Mouse (Mus musculus) layer of hippocampus, adult 2 months (tissue): ENCODE measurements at regions not wholly inside any gene's neighbourhood (a gene's known extent, or its start where the extent isn't known, plus 50 kb on each side); places are given as distances from the start of the nearest gene placed in this dataset.

Experiments used
- DNase-seq, 2 experiments: peaks; one replicate each; pipeline ENCODE4 v3.0.0; 2022; ENCODE audit warnings: low spot score in 2 of 2
- H3K27ac ChIP-seq: fragments of 200-600 bp; 2 replicates; pipeline ENCODE4 v1.8.1; 2022
- H3K4me3 ChIP-seq: fragments of 200-600 bp; 2 replicates; pipeline ENCODE4 v1.8.1; 2022; ENCODE audit warnings: mild to moderate bottlenecking
- CTCF ChIP-seq: fragments of 200-600 bp; conservative IDR thresholded peaks from 2 replicates; pipeline ENCODE4 v1.8.1; 2022; ENCODE audit warnings: antibody characterized with exemption, mild to moderate bottlenecking, moderate library complexity

DNA sequence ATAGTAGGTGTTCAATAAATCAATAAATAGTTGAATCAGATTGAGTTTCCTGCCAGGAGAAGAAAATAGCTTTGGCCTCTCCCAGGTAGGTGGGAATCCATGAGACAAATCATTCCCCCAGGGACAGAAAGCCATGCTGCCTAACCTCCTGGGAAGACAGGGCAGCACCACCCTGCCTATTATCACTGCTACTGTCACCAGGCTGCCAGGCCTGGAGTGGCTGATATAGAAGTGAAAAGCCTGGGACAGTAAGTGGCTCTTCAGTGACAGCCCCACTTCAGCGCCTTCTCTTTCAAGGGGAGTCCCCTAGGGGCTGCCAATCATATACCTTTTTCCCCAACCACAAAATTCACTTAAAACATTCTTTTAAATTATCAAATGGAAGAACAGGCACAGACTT lies 275.4 kb upstream of the Plxna2 start:
- DNase-seq = no peak
- Histone ChIP-seq H3K27ac (no peak overlapping the region), H3K4me3 (no peak overlapping the region)
- no peak for TF ChIP-seq CTCF

DNA sequence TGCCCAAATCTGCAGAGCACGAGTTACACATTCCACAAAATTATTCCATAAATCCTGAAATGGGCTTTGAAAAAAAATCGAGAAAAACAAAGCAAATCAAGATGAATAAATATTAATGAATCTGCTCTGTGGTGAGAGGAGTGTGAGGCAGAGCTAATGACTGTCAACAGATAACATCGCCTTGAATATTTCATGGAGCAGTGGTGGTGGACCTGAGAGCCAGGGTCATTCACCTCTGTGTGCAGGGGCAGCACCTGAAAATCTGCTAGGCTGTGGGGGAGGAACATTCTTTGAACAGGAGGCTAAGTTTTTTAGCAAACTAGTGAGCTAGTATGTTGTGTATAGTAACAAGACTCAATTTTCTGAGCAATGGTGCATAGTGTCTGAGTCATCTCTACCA lies 276.3 kb upstream of the Plxna2 start:
- DNase-seq = no peak
- no peak overlapping the region for H3K27ac ChIP-seq
- TF ChIP-seq CTCF = no peak
- H3K4me3 ChIP-seq = no peak overlapping the region

DNA sequence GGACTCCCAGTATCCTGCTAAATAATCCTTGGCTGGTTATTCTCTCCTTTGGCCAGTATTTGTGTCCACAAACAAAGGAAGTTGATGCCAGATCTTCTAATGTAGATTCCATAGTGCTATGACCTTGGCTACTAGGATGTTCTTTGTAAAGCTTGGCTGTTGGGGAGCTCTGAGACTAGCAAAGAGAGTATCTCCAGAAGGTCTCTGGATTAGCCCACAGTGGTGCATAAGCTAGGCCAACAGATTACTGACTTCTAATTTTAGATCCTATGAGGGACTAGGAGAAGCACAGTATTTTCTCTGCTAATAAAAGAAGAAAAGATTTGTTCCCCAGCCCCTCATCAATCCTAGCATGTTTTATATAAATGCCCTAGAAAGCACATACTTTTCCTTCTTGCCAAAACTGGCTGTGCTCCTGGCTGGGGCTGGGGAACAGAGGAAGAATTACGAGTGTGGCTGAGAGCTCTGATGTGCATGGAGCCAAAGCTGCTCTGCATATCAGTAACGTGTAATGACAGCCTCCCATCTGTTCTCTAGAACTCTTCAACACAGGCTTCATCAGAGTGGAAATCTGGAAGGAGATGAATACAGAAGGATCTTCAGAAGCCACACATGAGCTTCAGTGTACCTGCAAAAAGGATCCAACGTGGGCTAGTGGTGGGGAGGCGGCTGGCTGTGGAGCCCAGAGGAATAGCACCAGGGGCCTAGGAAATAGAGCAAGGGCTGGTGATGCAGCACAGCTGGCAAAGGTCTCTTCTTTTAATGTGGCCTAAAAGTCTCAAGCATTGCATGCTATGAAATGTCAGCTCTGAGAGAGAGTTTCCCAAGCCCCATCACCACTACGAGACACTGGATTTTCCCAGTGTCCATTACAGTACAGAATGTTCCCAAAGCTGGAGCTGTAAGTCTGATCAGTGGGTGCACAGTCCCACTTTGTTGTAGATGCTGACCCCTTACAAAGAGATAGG lies 283.0 kb upstream of the Plxna2 start:
- Histone ChIP-seq H3K27ac (peak overlapping the region; percentile 91), H3K4me3 (no peak overlapping the region)
- no peak for TF ChIP-seq CTCF
- peak; percentile 57 to 84 for DNase-seq

DNA sequence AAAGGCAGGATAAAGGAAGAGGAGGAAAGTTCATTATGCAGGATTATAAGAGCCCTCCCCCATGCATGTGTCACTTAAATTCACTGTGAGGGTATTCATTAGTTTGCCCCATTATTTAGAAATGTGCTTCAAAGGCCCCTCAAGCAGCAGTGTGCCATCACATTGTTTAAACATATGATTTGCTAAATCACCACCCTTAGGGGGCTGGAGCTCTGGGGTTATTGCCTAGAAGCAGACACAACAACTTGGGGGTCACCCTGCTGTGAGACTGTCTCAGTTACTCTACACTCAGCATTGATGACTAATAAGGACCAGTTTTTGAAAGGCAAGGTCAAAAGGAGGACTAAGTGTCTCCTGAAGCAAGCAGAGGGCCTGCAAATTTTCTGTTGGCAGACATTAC lies 285.4 kb upstream of the Plxna2 start:
- TF ChIP-seq CTCF = no peak
- Histone ChIP-seq H3K4me3 (no peak overlapping the region), H3K27ac (no peak overlapping the region)
- DNase-seq = no peak

DNA sequence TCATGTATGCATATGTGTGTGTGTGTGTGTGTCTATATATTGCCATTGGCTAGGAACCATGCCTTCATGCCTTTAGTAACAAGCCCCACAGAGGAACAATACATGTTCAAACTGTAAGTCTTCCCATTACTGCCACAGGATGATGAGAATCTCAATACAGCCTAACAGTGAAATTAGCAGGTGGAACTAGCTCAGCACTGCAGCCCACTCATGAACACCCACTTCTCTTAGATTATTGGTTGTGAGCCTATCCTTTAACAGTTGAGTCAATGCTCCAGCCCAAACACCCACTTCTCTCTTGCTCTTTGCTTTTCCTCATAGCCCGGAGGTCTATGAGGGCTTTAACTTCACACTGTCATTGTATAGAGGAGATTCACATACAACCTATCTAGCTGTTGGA lies 287.5 kb upstream of the Plxna2 start:
- peak overlapping the region; percentile 73 for H3K27ac ChIP-seq
- TF ChIP-seq CTCF = no peak
- H3K4me3 ChIP-seq = no peak overlapping the region
- peak in 1 of 2 experiments; percentile 23 for DNase-seq

DNA sequence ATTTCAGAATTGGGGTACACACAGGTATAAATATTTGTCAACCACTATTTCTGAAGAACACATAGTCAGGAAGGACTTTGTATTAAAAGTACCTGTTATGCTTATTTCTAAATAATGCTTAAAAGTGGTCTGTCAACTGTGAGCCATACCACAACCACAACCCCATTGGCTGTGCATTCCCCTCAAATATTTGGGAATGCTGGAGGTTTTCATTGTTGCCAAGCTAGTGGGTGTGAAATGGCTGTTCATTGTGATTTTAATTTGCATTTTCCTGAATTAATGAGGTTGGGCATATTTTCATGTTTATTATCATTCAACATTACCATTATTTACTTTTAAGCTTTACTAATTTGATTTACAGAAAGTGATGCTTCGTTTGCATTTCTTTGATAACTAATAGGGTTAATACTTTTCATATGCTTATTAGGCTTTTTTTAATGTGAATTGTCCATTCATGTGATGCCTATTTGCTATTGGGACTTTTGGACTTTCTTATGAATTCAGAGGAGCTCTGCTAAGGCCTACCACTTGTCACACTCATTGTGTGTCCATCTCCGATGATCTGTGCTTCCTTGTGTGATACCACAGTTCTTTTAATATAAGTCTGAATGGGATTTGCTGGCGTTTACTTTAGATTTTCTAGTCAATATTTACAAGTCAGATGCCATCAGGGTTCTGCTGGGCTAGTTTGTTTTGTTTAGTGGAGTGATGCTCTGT lies 297.5 kb upstream of the Plxna2 start:
- Histone ChIP-seq H3K27ac (no peak overlapping the region), H3K4me3 (no peak overlapping the region)
- no peak for TF ChIP-seq CTCF
- no peak for DNase-seq

DNA sequence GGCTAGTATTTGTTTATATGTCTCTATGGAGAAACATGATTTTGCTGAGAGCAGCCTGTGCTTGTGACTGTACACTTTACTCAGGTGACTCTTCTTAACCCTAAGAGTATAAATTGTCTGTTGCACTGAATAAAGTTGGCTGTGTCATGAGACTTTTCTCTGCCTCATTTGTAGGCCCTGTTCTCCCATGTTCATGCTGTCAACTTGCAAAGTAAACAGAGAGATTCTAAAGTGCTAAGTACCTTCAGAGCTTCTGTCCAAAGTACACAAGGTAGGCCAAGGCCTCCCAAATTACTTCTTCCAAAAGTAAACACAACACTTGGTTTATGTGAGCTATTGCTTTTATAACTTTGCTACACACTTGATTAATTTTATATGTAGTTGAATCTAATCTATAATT lies 299.7 kb upstream of the Plxna2 start:
- H3K27ac ChIP-seq = no peak overlapping the region
- DNase-seq = no peak
- no peak overlapping the region for H3K4me3 ChIP-seq
- TF ChIP-seq CTCF = no peak

DNA sequence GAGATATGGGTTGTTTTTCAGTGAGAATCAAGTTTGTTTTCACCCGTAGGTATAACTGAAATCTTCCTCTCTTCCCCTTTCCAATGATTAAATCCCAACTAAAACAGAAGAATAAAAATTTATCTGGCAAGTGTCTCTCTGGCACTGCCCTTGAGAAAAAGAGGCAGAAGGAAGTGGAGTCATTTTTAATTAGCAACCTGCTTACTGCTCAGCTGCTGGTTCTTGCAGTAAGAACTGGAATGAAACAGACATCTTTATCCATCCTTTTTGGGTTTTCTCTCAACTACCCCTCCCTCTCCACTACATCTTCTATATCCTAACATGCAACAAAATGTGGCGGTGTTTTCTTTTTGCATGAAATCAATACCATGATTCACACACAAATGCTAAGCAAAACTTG lies 302.4 kb upstream of the Plxna2 start:
- peak overlapping the region; percentile 46 for H3K27ac ChIP-seq
- H3K4me3 ChIP-seq = no peak overlapping the region
- TF ChIP-seq CTCF = no peak
- DNase-seq = no peak

DNA sequence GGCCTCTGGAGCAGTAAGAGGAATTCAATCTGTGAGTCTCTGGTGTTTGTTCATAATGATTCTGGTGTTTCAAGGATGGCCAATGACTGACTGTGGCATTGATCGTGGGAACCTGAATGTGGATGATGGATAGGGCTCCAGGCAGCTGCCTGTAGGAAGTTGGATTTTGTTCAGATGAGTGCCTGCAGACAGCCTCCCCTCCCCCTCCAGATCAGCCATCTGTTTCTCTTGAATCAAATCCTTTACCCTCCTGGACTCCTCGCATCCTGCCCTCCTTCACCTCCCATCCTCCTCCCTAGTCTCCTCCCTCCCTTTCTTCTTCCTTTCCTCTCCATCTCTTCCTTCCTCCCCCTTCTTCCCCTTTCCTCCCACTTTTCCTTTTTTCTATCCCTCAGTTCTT lies 307.6 kb upstream of the Plxna2 start:
- Histone ChIP-seq H3K4me3 (no peak overlapping the region), H3K27ac (no peak overlapping the region)
- no peak for DNase-seq
- TF ChIP-seq CTCF = no peak

DNA sequence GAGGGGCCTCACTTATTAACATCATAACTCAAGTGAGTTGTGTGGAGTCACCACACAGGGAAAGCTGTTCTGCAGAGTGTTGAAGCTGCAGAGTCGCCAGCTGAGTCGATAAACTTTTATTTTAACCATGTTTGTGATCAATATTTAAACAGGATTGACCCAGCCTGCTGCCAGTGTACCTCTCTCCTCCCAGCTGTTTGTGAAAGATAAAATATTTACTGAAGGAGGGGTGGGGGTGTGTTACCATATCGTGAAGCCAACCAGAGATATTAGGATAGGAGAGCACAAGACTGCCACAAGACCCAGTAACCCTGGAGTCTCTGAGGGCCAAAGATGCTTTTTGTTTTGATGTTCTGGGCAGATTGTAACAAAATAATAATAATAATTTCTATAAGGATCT lies 309.4 kb upstream of the Plxna2 start:
- H3K4me3 ChIP-seq = no peak overlapping the region
- TF ChIP-seq CTCF = no peak
- no peak for DNase-seq
- no peak overlapping the region for H3K27ac ChIP-seq

DNA sequence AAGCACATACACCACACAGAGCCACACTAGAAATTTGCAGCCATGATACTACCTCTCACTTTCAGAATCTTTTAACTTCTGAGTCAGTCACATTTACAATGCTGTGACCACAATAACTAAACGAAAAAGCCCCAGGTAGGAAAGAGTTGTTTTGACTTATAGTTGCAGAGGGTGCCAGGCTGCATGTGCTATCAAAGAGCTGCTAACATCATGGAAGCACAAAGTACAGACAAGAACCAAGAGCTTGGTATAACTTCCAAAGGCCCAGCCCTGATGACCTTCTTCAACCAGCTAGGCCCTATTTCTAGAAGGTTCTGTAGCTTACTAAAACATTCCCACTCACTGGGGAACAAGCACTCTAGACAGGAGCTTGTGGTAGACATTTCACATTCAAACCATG lies 314.1 kb upstream of the Plxna2 start:
- no peak overlapping the region for H3K4me3 ChIP-seq
- H3K27ac ChIP-seq = no peak overlapping the region
- TF ChIP-seq CTCF = no peak
- no peak for DNase-seq

DNA sequence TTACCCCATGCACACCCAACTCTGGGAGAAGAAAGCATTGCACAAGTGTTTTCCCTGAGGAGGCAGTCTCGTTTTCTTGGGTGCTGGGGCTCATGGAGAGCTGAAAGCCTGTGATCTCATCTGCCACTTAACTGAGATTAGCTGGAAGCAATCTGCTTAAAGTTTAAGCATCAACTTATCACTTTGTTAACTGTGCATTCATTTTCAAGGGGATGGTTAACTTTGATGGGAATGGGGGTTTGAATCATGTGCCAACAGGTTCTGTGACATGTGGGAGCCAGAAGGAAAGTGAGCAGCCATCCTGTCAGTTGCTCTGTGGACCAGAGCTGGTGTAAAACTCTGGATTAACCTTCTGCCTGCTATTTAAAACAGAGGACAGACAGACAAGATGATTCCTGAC lies 315.2 kb upstream of the Plxna2 start:
- H3K27ac ChIP-seq = no peak overlapping the region
- no peak for TF ChIP-seq CTCF
- no peak for DNase-seq

DNA sequence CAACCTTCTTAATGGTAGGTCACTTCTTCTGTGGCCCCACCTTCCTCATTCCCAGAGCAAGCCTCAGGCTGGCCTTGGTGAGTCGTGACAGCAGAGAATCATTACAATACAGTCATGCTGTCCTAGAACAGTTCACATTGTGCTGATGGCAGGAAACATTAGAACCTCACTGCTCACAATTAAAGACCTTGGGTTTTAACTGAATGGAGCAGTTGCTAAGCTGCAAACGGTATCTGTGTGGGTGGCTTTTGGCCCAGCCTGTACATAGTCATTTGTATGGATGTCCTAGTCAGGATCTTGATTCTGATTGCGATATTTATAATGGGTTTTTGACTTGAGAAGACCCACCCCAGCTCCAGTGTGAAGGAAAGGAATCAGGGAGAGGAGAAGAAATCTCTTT lies 336.1 kb upstream of the Plxna2 start:
- peak overlapping the region; percentile 44; the same call in 1 of the 2 replicates for H3K27ac ChIP-seq
- no peak for TF ChIP-seq CTCF
- peak; percentile 18 to 44 for DNase-seq

More for the DNA sequence above, 315.2 kb upstream of the Plxna2 start:
- no peak overlapping the region for H3K4me3 ChIP-seq

More for the DNA sequence above, 336.1 kb upstream of the Plxna2 start:
- H3K4me3 ChIP-seq = no peak overlapping the region
